Mouse (Mus musculus) adrenal gland, adult 8-10 months (tissue): ENCODE data around the gene Ash1l. TPM values are rescaled to one million over a fixed set of nuclear protein-coding genes. Genes with fewer than 3 reads are reported as not detected.

Experiments
- DNase-seq: peaks from one replicate; pipeline ENCODE4 v3.0.0; 2022
- total RNA-seq, 4 experiments: library from RNA; stranded (reverse); gene quantifications; 2 replicates each; pipeline ENCODE4 v1.2.4; 2022

The Ash1l gene
- total RNA-seq, 4 experiments from 2014 or later, result 44.9 to 78.1 (median 58.6) TPM

DNA sequence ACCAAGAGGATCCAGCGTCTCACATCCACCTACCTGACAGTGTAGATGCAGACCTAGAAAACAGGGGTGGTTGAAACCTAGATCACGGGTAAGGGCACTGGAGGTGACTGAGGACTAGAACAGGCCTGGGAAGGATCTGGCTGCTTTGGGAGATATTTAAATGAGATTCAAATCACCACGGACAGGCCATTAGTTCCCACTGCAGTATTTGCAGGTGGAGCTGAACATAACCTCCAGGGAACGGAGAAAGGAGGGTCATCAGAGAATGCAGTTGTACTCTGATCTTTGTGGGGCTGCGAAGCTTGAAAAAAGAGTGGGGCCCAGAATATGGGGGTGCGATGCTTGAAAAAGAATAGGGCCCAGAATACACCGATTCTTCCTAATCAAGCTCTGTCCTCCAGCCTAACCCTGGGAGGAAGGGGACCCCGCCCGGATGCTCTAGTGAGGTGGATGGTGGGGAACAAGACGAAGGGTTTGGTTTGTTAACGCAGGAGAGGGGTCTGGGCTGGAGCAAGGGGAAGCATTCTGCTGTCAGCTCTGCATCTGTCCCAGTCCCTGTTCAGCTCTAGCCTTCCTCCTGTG lies 142.2 kb downstream of the Ash1l start:
- DNase-seq, result no peak

DNA sequence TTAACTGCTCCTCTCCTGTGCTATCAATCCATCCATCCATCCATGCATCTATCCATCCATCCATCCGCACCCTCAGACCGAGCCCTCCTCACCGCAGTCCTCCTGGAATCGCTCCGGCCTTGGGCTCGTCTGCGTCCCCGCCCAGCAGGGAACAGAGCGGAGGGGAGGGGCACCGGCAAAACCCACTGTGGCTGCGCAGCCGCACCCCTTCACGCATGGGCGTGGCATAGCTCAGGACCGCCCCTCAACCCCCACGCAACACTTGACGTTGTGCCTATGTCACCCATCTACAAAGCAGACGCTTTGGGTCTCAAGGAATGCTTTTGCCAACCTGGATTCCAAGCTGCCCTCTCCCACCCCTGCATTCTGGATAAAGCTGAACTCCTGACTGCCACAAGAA lies 142.8 kb downstream of the Ash1l start, which contains the start of gene Rusc1:
TSS of gene Rusc1 (minus strand) at position 137 of the 400 bp plus-strand sequence.
- DNase-seq, result peak; percentile 90

DNA sequence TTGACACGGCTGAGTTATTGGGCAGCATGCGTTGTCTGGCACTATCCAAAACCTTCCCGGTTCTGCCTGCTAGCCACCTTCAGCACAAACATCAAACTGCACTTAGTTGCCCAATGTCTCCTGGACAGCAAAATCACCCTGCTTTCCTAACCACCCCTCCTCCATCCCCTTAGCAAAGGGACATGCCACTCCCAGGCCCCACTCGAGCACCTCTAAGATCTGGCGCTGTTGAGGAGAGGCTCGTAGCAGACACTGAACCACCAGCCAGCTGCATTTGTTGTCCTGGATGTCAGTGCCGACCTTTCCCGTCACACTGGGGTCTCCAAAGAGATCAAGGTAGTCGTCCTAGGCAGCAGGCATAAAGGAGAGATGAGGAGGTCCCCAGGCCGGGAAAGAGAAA lies 143.6 kb downstream of the Ash1l start:
- DNase-seq, result no peak

DNA sequence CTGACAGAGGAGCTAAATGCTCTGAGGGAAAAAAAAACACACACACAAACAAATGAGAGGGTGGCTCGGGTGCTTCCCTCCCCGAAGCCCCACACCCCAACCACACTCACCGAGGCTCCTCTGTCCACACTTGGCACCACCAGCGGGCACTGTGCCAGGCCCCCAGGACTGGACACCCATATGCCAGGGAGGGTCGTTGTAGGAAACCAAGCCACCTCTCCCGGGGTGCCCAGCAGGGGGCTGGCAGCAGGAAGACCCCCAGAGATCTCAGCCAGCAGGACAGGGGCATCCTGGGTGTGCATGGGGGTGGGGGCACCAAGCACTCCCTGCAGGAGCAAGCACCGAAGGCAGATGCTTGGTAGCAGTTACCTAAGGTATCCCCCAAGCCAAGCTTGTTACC lies 150.4 kb downstream of the Ash1l start, which contains the start of gene Gm43738:
TSS of gene Gm43738 (minus strand) at position 289 of the 400 bp plus-strand sequence.
- no peak for DNase-seq

DNA sequence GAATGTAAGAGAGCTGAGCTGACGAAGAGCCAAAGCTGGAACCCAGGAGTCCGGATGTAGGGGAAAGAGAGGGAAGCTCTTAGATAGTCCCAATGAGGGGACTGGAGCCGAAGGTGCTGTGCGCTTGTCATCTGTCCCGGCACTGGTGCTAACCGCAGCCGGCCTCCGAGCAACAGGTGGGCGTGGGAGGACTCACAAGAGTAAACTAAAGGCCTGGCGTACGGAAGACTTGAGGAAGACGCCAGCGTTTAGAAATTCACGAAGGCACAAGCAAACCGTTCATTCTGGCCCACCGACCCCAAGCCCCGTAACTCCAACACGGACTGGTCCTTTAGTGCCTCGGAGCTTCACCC lies 151.0 kb downstream of the Ash1l start:
- no peak for DNase-seq

DNA sequence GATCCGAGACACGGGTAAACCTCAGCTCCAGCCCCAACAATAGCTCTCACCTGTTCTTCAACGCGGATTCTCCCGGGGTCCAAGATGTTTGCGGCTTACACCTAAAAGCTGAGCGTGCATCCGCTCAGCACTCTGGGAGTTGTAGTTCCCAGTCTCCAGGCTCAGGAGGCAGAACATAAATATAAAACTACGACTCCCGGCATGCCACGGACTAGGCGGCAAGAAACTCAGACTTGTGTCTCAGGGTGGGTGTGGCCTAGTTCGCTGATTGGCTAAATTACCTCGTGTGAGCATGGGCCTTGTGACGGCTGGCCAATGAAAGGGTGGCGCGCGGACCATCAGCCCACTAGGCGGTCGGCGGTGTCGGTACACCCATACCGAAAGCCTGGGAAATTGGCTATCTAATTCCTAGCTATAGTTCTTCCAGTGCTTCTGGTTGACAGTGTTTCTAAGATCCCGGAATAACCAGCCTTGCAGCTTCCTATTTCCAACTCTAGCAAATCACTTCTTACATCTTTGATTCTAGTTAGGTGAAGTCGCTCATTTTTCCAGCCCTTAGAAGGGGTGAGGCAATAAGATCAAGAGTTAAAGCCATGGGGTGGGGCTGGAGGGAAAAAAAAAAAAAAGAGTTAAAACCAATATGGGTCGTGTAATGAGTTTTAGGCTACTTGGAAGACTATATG lies 151.5 kb downstream of the Ash1l start, which contains the start of gene Fdps:
TSS of gene Fdps (minus strand) at position 148 of the 683 bp plus-strand sequence.
- peak; percentile 98 for DNase-seq

DNA sequence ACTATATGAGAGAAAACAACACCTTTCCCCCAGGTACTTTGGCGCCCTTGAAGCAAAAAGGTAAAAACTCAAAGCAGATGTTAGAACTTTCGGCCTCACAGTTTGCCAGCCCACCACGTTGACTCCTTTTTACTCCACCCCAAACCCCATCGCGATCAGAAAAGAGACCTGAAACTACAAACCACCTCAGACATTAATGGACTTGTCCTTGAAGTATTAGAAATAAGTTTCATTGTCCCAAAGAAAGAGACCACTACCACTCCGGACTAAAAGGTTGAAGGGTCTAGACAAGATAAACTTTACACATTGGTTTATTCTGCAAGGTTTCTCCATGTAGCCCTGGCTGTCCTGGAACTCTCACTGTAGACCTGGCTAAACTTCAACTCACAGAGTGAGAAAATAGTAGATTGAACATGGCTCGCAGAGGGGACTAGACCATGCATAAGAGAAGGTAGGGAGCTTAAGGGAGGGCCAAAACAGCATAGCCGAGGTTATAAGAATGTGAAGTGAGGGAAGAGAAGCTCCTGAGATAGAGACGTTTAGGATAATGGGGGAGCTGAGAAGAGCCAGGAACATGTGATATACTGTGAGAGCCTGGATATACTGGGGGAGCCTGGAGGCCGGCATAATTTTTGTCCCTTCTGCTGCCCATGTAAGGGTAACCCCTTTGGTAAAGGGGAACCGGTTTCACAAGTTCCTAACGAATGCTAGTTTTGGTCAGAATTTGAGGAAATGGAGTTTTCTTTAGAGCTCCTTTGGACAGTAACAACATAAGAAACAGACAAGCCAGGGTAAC lies 152.3 kb downstream of the Ash1l start:
- DNase-seq, result no peak

DNA sequence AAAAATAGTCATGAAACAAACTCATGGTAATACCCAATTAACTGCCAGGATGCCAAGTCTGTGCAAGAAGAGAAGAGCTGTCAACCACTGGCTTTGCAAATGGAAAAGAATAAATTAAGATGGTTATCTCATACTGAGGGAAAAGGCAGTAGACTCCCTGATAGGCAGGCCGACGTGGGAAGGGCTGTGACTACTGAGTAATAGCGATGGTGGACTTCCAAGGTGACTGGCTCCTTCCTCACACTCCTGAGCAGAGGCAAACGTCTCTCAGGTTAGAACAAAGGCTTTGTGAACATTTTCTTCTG lies 152.8 kb downstream of the Ash1l start:
- no peak for DNase-seq

DNA sequence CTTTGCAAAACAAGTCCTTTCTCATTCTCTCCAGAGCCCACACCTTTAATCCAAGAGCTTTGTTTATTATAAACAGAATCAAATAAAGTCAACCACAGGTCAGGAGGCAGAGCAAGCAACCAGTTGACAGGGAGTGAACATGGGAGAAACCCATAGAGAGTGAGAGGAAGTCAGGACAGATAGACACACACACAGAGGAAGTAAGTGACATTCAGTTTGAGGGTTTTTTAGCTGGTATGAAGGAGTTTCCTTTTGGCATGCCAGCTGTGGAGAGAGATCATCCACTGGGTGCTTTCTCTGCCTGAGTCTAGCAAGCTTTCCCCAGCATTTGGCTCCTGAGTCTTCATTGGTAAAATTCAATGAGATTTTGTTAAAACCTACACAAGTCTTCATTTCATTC lies 156.5 kb downstream of the Ash1l start:
- DNase-seq, result no peak

DNA sequence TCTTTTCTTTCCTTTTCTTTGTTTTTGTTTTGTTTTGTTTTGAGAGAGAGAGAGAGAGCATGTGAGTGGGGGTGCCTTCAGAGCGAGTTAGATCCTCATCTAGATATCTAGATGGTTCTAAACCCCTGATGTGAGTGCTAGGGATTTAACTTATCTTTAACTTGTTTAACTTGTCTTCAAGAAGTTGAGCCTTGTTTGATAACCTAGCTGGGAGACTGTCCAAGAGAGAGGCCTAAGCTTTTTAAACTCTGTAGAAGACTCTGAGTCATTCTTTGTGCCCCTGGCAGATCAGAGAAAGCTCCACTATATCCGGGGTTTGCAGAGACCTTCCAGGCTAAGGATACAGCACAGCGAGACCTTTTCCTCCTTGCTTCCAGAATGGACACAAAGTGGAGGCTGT lies 157.1 kb downstream of the Ash1l start:
- no peak for DNase-seq

DNA sequence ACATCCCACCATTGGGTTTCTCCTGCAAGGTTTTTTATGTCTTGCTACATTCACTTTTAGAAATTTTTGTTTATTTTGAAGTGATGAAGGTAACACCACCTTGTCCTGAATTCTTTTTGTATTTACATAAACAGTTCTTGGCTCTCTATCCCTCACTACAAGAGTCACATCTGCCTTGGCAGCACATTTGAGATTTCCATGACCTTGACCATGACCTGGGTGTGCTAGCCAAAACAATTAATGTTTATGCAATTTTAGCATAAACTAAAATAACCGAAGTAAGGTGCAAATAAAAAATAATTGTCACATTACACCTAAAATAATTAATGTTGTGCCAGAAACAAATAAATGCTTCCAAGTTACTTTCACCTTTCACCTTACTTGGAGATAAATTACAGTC lies 157.7 kb downstream of the Ash1l start:
- DNase-seq, result no peak

DNA sequence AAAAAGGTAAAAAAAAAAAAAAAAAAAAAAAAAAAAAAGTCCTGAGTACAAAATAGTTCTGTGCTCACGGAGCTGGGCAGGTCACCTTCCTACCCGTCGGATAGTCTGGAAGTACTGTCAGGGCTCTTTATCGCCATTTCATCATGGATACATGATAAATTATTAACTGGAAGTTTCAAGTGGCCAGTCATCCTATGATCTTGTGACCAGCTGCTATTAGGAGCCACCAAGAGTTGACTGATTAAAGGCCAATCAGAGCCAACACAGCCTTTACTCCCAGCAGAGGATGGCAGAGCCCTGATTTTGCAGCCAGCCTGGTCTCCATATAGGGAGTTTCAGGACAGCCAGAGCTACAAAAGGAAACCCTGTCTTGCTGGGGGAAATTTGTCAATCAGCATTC lies 162.6 kb downstream of the Ash1l start:
- DNase-seq, result no peak

DNA sequence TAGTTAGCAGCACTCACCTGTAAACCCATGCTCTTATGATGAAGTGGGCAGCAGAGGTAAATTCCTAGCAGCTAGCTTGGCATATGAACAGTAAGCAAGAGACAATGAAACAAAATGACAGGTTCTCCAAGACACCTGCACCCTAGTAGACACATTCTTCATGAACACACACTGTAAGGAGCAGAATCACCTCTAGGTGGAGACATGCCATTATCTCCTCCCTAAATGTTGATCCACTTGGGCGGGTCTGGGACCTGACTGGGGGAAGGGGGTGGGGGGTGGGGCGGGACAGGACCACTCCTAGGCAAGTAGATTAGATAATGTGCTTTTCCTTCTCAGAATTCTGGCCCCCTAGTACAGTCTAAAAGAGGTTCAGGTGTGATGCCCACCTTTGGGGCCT lies 165.1 kb downstream of the Ash1l start:
- no peak for DNase-seq

DNA sequence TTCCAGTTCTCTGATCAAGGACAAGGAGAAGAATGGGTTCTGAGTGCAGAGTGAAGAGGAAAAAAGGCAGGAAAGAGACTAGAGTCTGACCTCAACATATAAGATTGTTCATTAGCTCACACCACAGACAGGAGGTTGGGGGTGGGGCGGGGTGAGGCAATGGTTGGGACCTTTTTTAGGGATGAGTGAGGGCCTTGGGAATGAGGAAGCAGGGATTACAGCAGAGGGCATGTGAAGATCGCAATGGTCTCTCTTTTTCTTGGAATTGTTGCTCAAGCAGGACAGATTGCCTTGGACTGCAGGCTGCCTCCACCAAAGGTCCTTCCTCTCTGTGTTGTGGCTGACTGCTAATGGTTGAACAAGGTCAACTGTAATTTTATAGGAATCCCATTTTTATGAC lies 172.9 kb downstream of the Ash1l start:
- DNase-seq, result peak; percentile 74

DNA sequence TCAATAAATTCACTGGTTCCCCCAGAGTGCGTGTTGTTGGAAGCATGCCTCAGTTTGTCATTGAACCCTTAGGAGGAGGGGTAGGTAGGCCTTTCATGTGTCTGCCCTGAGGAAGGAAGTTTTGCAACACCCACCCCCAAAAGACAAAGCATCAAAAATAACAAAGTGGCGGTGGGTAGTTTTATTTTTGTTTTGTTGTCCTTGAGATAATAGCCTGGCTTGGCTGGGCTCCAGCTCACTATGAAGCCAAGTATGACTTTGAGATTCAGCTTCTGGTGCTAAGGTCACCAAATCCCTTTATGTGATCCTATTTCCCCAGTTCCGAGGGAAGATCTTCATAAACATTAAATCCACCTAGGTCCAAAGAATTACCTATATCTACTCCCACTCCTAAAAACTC lies 173.8 kb downstream of the Ash1l start:
- no peak for DNase-seq

DNA sequence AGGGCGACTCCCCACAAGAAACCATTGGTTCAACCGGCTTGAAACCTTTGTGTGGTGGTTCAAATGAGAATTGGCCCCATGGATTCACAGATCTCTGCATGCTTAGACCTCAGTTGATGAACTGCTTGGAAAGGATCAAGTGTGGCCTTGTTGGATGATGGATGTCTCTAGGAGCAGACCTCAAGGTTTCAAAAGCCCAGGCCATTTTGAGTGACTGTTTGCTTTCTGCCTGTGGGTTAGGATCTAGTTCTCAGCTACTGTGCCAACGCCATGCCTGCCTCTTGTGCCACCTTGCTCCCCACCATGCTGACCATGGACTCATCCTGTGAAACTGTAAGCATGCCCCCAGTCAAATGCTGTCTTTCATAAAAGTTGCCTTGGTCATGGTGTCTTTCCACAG lies 175.6 kb downstream of the Ash1l start:
- DNase-seq, result peak; percentile 42

Other genes starting within 250 kb of the Ash1l start
- gene Rit1, start 233.8 kb upstream of the Ash1l start, total RNA-seq, result 10 to 100 TPM; 55.0 to 65.3 (median 59.1) TPM
- gene Syt11, start 175.5 kb upstream of the Ash1l start, total RNA-seq, result 10 to 100 TPM; 13.5 to 24.3 (median 15.7) TPM
- 10 to 100 TPM; 34.8 to 56.4 (median 40.3) TPM for gene Gon4l, start 115.4 kb upstream of the Ash1l start, total RNA-seq
- 10 to 100 TPM; 19.9 to 27.9 (median 24.7) TPM for gene Msto1, start 36.6 kb upstream of the Ash1l start, total RNA-seq
- gene Dap3, start 559 bp downstream of the Ash1l start, total RNA-seq, result 100 to 1,000 TPM; 128 to 166 (median 148) TPM
- gene Rusc1, start 142.7 kb downstream of the Ash1l start, total RNA-seq, result 10 to 100 TPM; 33.8 to 46.8 (median 41.1) TPM
- gene Gm43738, start 150.5 kb downstream of the Ash1l start, total RNA-seq, result not detected
- gene Fdps, start 151.3 kb downstream of the Ash1l start, total RNA-seq, result 100 to 1,000 TPM; 152 to 387 (median 263) TPM
- gene Pklr, start 185.5 kb downstream of the Ash1l start, total RNA-seq, result under 1 TPM in 2 of 4 experiments, not detected in 2; 0.10 to 0.11 TPM
- gene Hcn3, start 209.6 kb downstream of the Ash1l start, total RNA-seq, result 10 to 100 TPM in 2 of 4 experiments, 1 to 10 TPM in 2; 6.8 to 22.2 (median 10.1) TPM
- gene Clk2, start 214.2 kb downstream of the Ash1l start, total RNA-seq, result 10 to 100 TPM; 55.2 to 85.7 (median 71.2) TPM
- 100 to 1,000 TPM in 1 of 4 experiments, 10 to 100 TPM in 3; 90.1 to 110 (median 94.1) TPM for gene Scamp3, start 226.9 kb downstream of the Ash1l start, total RNA-seq
- gene Fam189b, start 232.5 kb downstream of the Ash1l start, total RNA-seq, result 10 to 100 TPM; 16.7 to 32.5 (median 23.3) TPM